In genomic region chr12:3235646-3236161, GRCm38 (mm10) we compare ENCODE assay signal across 8 mouse cellular contexts.
DNase-seq lines count a peak whose midpoint lies in the region; ATAC-seq and TF ChIP-seq lines count a peak whose summit lies in the region.

No protein-coding gene starts in this region.

- peaks cover 5% of the 10 kb centered on the region for H3K9me3 ChIP-seq in neural tube, embryonic 11.5 days (ENCODE audit: control insufficient read depth, low read length)
- H3K9me3 ChIP-seq in embryonic facial prominence, embryonic 13.5 days = 0 out of 2 replicates have a peak, but pooled peaks cover 6% of the 10 kb centered on the region
- peaks cover 5% of the 10 kb centered on the region for H3K9me3 ChIP-seq in limb, embryonic 13.5 days
- H3K9me3 ChIP-seq in midbrain, embryonic 16.5 days (replicated peaks; ENCODE audit: control insufficient read depth, low read length, poor library complexity, severe bottlenecking) = no peaks in the 10 kb centered on the region

- WGBS in neural tube, embryonic 11.5 days = 18% methylated on average over 39 of the region's 39 CpGs
- WGBS in embryonic facial prominence, embryonic 13.5 days = 19% methylated on average over 37 of the region's 39 CpGs
- 17% methylated on average over 39 of the region's 39 CpGs for WGBS in heart, adult 2 months
- WGBS in limb, embryonic 13.5 days = 17% methylated on average over 39 of the region's 39 CpGs
- 24% methylated on average over 39 of the region's 39 CpGs for WGBS in midbrain, embryonic 16.5 days

- intact Hi-C loops in heart, adult 2 months (cut with DNase I) = loop anchor here (1.0 to 5.0 kb wide), 3 partner anchors 75 to 191 kb away; partner anchors contain the start of gene Asxl2

- no peaks in the 10 kb centered on the region for H3K27me3 ChIP-seq in neural tube, embryonic 11.5 days (ENCODE audit: control insufficient read depth, insufficient read depth, low read length)
- H3K27me3 ChIP-seq in embryonic facial prominence, embryonic 13.5 days = no peaks in the 10 kb centered on the region
- H3K27me3 ChIP-seq in heart, adult 2 months (ENCODE audit: control insufficient read depth, insufficient read depth, low read length) = no peaks in the 10 kb centered on the region
- H3K27me3 ChIP-seq in limb, embryonic 13.5 days = no peaks in the 10 kb centered on the region
- H3K27me3 ChIP-seq in midbrain, embryonic 16.5 days (ENCODE audit: control insufficient read depth, insufficient read depth, low read depth, low read length) = no peaks in the 10 kb centered on the region

- H3K4me1 ChIP-seq in neural tube, embryonic 11.5 days (ENCODE audit: control insufficient read depth, insufficient read depth, low read length) = no peaks in the 10 kb centered on the region
- no peaks in the 10 kb centered on the region for H3K4me1 ChIP-seq in embryonic facial prominence, embryonic 13.5 days
- peaks cover 2% of the 10 kb centered on the region for H3K4me1 ChIP-seq in heart, adult 2 months (ENCODE audit: control insufficient read depth, insufficient read depth, low read length)
- no peaks in the 10 kb centered on the region for H3K4me1 ChIP-seq in limb, embryonic 13.5 days
- 0 out of 2 replicates have a peak, but pooled peaks cover 3% of the 10 kb centered on the region for H3K4me1 ChIP-seq in midbrain, embryonic 16.5 days (ENCODE audit: control insufficient read depth, insufficient read depth, low read length)

- TF ChIP-seq CTCF in heart, adult 2 months (IDR thresholded peaks at IDR 0.05) = peak; percentile 92

- H3K36me3 ChIP-seq in neural tube, embryonic 11.5 days (ENCODE audit: control insufficient read depth, insufficient read depth, low read length) = peaks cover 12% of the 10 kb centered on the region; the same call in 1 of the 2 replicates
- H3K36me3 ChIP-seq in embryonic facial prominence, embryonic 13.5 days = peaks cover 41% of the 10 kb centered on the region
- no peaks in the 10 kb centered on the region for H3K36me3 ChIP-seq in heart, adult 2 months (ENCODE audit: control insufficient read depth, insufficient read depth, low read length)
- H3K36me3 ChIP-seq in limb, embryonic 13.5 days = peaks cover 41% of the 10 kb centered on the region
- peaks cover 22% of the 10 kb centered on the region for H3K36me3 ChIP-seq in midbrain, embryonic 16.5 days (ENCODE audit: control insufficient read depth, insufficient read depth, low read length)

- no peaks in the 10 kb centered on the region for H3K79me2 ChIP-seq in heart, adult 2 months (replicated peaks; ENCODE audit: control insufficient read depth, insufficient read depth, low read length)

- peak; percentile 68 for ATAC-seq in neural tube, embryonic 11.5 days (ENCODE audit: insufficient read depth, low FRiP score, low TSS enrichment)
- peak; percentile 73 for ATAC-seq in embryonic facial prominence, embryonic 13.5 days (ENCODE audit: insufficient number of reproducible peaks, insufficient read depth, low FRiP score, low TSS enrichment, low read depth)
- peak; percentile 84 for ATAC-seq in limb, embryonic 13.5 days (ENCODE audit: low FRiP score, low read depth)
- peak; percentile 80 for ATAC-seq in midbrain, embryonic 16.5 days

- no peak; the same call in 1 of the 2 replicates for TF ChIP-seq EP300 in heart, adult 2 months (IDR thresholded peaks at IDR 0.05; ENCODE audit: insufficient read depth, low read depth, low read length)

- peak; percentile 91 for DNase-seq in neural tube, embryonic 11.5 days (ENCODE audit: low spot score)
- no peak for DNase-seq in neural tube, embryonic 10.5 days (ENCODE audit: extremely low spot score, low spot score)
- peak; percentile 93 to 95 for DNase-seq in heart, adult 2 months
- DNase-seq in kidney, adult 8-10 months = peak; percentile 90 to 93
- DNase-seq in spleen, postnatal 36 days (ENCODE audit: low spot score in 2 of 2) = peak; percentile 89 to 91

- peak overlapping the region; percentile 39 for H3K9ac ChIP-seq in neural tube, embryonic 11.5 days (ENCODE audit: low read length)
- peak overlapping the region; percentile 65 for H3K9ac ChIP-seq in embryonic facial prominence, embryonic 13.5 days
- peak overlapping the region; percentile 64 for H3K9ac ChIP-seq in heart, adult 2 months (ENCODE audit: low read depth, low read length)
- H3K9ac ChIP-seq in limb, embryonic 13.5 days = peak overlapping the region; percentile 65
- H3K9ac ChIP-seq in midbrain, embryonic 16.5 days (ENCODE audit: low read depth, low read length) = peak overlapping the region; percentile 59

- H3K4me3 ChIP-seq in neural tube, embryonic 11.5 days (ENCODE audit: low read depth, low read length) = peak overlapping the region; percentile 44
- peak overlapping the region; percentile 61 for H3K4me3 ChIP-seq in embryonic facial prominence, embryonic 13.5 days
- peak overlapping the region; percentile 95 for H3K4me3 ChIP-seq in heart, adult 2 months
- peak overlapping the region; percentile 61 for H3K4me3 ChIP-seq in limb, embryonic 13.5 days
- H3K4me3 ChIP-seq in midbrain, embryonic 16.5 days (ENCODE audit: low read depth, low read length) = peak overlapping the region; percentile 54

- 0 out of 2 replicates have a peak, but pooled peaks have one; percentile 7 for TF ChIP-seq POLR2A in heart, adult 2 months (IDR thresholded peaks at IDR 0.05; ENCODE audit: insufficient read depth, low read depth, low read length)

- H3K27ac ChIP-seq in neural tube, embryonic 11.5 days (ENCODE audit: low read depth, low read length) = peak overlapping the region; percentile 64
- peak overlapping the region; percentile 79 for H3K27ac ChIP-seq in embryonic facial prominence, embryonic 13.5 days
- H3K27ac ChIP-seq in heart, adult 2 months = peak overlapping the region; percentile 91
- H3K27ac ChIP-seq in limb, embryonic 13.5 days = peak overlapping the region; percentile 67
- H3K27ac ChIP-seq in midbrain, embryonic 16.5 days (ENCODE audit: low read length) = peak overlapping the region; percentile 82

- peak overlapping the region; percentile 53 for H3K4me2 ChIP-seq in neural tube, embryonic 11.5 days (ENCODE audit: low read depth)
- H3K4me2 ChIP-seq in embryonic facial prominence, embryonic 13.5 days = peak overlapping the region; percentile 59
- peak overlapping the region; percentile 63 for H3K4me2 ChIP-seq in limb, embryonic 13.5 days (replicated peaks)
- H3K4me2 ChIP-seq in midbrain, embryonic 16.5 days (ENCODE audit: low read length) = peak overlapping the region; percentile 52

Comparison
In these comparisons a context has a peak if more than half of its experiments do, and no peak if none do; other contexts are left out.
1. H3K4me3 ChIP-seq: peak in every context shown above with its lines; median percentile 95 in heart, adult 2 months; 61 in embryonic facial prominence, embryonic 13.5 days; 61 in limb, embryonic 13.5 days; 54 in midbrain, embryonic 16.5 days; 44 in neural tube, embryonic 11.5 days.